Mouse (Mus musculus): ENCODE results near the gene Ccdc61.
"Not testable (repeated sequence)": the region's sequence is repeated elsewhere in the genome, so short reads cannot be mapped to it uniquely, and the experiment has no call there.

Ccdc61 gene

DNA sequence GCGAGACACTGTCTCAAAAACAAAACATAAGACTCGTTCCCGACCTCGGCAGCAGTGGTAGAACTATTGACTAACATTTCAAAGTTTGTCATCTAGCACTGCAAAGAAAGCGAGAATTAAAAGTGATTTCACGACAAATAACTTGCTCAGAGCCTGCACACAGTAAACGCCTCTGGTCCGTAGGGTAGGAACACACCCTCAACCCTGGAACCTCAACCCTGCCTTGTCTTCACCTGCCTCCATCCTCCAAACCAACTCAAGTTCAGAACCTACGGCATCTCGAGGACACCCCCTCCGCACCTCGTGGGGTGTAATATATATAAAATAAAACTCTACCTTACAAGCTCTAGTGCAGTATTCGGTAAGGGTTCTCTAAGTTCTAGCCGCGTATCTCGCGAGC lies 418 bp downstream of the Ccdc61 start:
- no peak for DNase-seq

- no peak for DNase-seq
Measured at GRCm38 (mm10) chr7:18904971-18905370, 5.2 kb downstream of the Ccdc61 start.

GRCm38 (mm10) chr7:18902486-18902885 lies 7.7 kb downstream of the Ccdc61 start:
- no peak for DNase-seq

GRCm38 (mm10) chr7:18900513-18900912 lies 9.7 kb downstream of the Ccdc61 start:
- DNase-seq = no peak

- no peak for DNase-seq
Measured at GRCm38 (mm10) chr7:18896536-18896935, 13.7 kb downstream of the Ccdc61 start.

- DNase-seq = no peak
Measured at GRCm38 (mm10) chr7:18893651-18894430, 16.4 kb downstream of the Ccdc61 start.

- no peak for DNase-seq
Measured at GRCm38 (mm10) chr7:18893009-18893408, 17.2 kb downstream of the Ccdc61 start.

DNA sequence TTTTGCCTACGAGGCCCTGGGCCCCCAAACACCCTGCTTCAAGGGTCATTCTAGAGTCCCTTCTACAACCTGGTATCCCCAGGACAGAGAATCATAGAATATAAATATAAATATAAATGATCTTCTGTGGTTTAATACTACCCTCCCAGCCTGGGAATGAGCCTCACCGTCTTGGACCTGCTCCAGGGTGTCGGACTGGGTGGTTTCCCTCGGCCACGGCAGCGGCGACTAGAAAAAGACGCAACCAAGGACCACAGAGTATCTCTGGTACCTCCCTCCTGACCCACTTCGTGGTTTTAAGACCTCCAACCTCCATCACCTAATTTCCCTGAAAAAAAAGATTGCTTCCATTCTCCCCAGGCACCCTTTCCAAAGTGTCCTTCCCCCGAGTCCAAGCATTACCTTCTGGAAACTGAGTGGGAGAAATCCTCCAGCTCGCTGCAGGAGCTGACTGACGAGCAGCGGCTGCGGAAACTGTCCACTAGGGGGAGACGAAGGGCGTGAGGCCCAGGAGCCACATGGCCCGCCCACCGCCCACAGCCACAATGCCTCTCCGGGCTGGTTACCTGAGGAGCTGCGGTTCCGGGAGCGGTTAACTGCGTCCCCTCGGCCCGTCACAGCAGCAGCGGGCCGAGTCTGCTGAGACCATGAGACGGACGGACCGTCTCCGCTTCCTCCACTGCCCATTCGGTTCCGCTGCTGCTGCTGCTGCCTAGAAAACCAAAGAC lies 18.2 kb downstream of the Ccdc61 start:
- peak; percentile 60 to 65 for DNase-seq

GRCm38 (mm10) chr7:18890848-18891247 lies 19.4 kb downstream of the Ccdc61 start:
- DNase-seq = no peak

GRCm38 (mm10) chr7:18886963-18887362 lies 23.3 kb downstream of the Ccdc61 start:
- DNase-seq = no peak

DNA sequence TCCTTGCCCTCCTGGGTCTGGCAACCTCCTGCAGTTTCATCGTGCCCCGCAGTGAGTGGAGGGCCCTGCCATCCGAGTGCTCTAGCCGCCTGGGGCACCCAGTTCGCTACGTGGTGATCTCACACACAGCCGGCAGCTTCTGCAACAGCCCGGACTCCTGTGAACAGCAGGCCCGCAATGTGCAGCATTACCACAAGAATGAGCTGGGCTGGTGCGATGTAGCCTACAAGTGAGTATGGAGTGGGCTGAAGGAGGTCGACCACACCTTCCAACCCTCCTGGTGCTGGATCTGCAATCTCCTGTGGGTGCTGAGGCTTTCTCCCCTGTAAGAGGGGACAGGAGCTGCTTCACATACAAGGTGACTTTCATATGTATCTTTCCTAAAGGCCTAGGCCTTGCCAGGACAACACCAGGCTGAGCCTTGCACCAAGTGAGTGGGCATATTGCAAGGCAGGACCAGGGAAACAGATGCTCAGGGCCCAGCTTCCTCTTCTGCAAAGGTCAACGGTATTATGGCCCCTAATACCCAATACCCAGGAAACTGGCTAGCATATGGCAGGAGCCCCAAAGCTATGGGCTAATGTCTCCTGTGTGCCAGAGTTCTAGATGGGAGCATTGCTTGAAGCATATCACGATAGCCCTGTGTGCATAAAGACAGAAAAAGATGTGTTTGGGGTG lies 25.3 kb downstream of the Ccdc61 start:
- no peak for DNase-seq

DNA sequence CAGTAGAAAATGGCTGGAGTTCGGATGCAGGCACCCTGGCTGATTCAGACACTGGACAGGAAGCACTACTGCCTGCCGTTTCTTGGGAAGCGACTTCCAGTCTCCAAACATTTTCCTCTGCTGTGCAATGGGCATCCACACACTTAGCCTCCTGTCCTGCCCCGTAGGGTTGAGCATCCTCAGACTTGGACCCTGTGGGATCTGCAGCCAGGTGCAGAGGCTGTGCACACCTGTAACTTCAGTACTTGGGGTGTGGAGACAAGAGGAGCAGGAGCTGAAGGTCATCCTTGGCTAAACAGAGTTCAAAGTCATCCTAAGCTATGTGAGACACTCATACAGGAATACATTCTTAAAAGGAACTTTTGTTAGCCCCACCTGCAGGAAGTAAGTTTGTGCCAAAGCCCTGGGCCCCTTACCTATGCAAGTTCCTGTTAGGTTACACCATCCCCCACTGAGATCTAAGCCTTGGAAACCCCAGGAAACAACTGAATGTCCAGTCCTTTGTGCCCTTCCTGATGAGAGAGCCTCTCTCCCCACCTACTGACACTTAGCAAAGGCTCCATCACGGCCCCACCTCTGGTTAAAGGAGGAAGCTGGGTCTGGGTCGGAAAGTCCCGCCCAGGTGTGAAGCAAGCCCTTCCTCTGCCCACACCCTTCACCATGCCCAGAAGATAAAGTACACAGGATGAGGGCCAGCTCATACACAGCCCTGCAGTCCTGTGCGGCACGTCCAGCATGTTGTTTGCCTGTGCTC lies 26.0 kb downstream of the Ccdc61 start:
- no peak for DNase-seq

DNA sequence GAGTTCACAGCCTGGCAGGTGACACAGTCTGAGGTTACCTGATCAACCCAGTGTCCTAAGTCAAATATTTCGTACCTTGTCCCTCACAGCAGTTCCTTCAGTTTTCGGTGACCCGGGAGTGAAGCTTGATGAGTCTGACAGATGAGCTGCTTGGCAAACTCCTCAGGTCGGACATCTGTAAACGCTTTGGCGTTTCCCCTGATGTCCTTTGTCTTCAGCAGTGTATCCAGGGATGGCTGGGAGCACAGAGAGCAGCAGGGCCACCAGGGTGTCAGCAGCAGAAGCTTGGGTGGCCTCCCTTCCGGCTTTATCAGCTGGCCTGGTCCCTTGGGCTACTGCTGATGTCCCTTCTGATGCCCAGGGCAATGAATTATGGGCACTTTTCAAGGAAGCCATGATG lies 31.5 kb downstream of the Ccdc61 start:
- no peak for DNase-seq

GRCm38 (mm10) chr7:18875372-18875771 lies 34.8 kb downstream of the Ccdc61 start:
- DNase-seq = no peak

GRCm38 (mm10) chr7:18873253-18873652 lies 37.0 kb downstream of the Ccdc61 start:
- peak; percentile 40 to 46 for DNase-seq

DNA sequence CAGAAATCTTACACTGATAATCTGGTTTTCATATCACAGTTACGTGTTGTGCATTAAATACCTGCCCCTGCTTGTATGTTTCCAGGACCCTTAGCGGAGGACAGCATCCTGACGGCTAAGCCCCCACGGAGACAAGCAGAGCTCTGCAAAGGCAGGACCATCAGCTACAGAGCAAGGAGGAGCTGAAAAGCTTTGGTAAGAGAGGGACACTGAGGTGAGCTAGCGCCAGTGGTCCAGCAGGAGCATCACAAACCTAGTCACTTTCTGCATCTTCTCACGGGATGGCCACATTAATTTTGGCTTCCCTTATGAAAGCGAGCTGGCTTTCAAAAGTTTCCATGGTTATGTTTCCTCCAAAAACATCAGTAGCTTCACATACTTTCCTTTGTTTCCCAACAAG lies 37.4 kb downstream of the Ccdc61 start:
- DNase-seq = no peak

DNA sequence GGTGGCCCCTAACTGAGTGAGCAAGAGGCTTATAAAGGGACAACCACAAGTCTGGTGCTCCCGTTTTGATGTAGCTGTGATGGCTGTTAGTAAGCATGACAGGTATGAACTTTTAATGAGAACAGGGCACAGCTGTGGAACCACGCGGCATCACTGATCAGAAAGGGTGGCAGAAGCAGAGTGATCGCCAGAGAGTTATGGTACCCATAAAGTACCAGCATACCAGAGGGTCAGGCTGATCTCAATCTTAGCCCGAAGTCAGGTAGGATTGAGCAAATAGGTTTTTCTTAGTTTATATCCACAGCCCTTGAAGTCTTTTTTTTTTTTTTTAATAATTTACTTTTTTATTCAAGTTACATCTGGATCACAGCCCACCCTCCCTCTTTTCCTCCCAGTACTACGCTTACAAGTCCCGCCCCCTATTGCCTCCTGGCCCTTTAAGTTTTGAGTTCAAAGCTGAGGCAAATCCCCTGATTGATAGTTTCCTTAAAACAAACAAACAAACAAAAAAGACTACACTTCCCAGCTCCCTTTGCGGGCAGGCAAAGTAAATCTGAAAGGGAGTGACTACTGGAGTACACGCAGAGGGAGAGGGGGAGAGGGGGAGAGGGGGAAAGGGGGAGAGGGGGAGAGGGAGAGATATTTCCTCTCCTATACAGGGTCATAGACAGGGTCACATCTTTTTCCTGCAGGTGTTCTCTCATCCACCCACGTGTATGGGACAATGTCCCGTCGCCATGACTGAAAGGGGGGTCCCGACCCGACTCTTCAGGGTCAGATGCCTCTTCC lies 38.0 kb downstream of the Ccdc61 start:
- no peak for DNase-seq

DNA sequence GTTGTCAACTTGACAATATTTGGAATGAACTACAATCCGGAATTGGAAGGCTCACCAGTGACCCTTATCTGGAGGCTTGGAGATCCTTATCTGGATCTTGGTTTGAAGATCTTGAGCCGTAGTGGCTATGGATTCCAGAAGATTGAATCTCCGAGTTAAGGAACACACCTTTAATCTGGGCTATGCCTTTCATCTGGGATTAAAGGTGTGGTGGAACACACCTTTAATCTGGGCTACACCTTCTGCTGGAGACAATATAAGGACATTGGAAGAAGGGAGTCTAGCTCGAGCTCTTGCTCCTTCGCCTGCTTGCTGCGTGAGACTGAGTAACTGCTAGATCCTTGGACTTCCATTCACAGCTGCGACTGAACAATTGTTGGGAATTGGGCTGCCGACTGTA lies 39.2 kb downstream of the Ccdc61 start, which contains the start of gene Pglyrp1:
Gene Pglyrp1 (plus strand): TSS at position 301 of the 400 bp plus-strand sequence.
- not testable (repeated sequence) for DNase-seq

DNA sequence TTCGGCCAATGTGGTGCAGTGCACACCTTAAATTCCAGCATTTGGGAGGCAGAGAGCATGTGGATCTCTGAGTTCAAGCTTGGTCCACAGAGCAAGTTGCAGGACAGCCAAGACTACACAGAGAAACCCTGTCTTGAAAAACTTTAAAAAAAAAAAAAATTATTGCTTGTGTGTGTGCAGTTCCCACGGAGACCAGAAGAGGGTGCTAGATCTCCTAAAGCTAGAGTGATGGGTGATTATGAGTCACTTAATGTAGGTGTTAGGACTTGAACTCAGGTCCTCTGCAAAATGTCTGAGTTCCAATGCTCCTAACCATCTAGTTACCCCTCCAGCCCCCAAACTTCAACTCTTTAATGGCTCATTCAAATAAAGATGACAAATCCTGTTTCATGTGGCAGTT lies 41.7 kb downstream of the Ccdc61 start:
- DNase-seq = no peak

- no peak for DNase-seq
Measured at GRCm38 (mm10) chr7:18862801-18863200, 47.4 kb downstream of the Ccdc61 start.

DNA sequence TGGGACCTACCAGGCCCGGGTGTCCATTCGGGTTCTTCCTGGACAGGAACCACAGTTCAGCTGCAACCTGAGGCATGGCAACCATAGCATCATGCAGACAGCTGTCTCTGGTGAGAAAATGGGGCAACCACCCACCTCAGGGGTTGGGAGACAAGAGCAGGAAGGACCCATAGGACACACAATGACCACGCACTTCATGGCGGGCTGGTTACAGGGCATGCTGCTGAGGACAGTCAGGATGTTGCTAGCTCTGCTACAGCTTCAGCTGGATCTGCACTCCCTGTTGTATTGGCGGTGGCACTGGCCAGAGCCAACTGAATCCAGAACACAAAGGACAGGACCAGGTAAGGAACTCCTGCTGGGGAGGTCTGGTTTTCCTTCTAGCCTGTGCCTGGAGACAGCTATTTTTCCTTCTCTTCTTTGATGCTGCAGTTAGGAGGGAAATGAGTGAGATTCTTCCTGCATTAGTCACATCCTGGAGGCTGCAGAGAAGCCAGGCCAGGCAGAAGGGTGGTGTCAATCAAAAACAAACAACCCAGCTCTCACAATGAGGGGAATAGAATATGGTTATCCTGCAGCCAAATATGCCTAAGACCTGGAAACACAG lies 51.8 kb downstream of the Ccdc61 start:
- DNase-seq = no peak

DNA sequence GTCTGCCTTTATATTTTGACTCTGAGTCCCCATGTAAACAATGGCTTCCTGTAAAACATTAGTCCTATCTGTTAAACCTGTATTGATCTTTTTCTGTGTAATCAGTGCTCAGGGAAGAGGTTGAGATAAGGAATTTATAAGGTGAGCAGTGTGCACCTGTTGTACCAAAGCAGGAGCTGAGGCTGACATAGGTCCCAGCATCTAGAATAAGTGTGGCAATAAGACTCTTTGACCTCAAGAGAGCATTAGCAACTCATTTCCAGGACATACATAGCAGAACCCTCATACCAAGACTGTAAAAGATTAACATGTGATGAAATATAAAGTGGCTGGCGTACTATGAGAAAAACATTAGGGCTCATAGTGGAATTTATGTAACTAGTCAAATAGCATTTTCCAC lies 61.8 kb downstream of the Ccdc61 start:
- no peak for DNase-seq
